Mouse (Mus musculus): ENCODE results near the gene Wwox. TPM values are rescaled to one million over a fixed set of nuclear protein-coding genes. Genes with fewer than 3 reads are reported as not detected.
A peak's percentile ranks its signal among the peaks of the same experiment; 100 is the strongest.

Wwox gene
- polyA plus RNA-seq, 1 experiment from 2014 or later: 11.6 TPM

DNA sequence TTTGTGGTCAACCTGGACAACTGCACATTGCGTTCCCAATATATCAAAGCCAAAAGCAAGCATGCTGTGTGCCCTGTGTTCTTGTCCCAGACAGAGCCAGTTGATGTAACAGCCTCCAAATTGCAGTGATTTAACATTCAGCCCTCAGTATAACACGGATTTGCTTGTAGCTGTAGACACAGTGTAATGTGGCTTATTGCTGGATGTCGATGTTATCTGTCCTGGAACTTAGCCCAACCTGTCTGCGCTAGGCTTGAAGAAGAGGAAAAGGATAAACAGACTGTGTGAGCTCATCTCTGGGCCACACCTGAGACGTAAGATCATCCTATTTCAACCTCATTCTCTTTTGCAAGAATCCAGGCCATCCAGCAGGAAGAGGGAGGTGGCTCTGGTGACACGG is 508.5 kb downstream of the Wwox start:
- Histone ChIP-seq H3K27me3 (replicated peaks; ENCODE audit: insufficient read depth, low read length) (no peaks in the 10 kb centered on the region), H3K27ac (ENCODE audit: low read length) (no peak overlapping the region), H3K9ac (replicated peaks; ENCODE audit: low read depth) (no peak overlapping the region), H3K4me2 (replicated peaks; ENCODE audit: low read depth, low read length) (no peak overlapping the region), H3K9me3 (ENCODE audit: low read length) (no peaks in the 10 kb centered on the region), H3K4me1 (ENCODE audit: insufficient read depth, low read depth, low read length) (no peaks in the 10 kb centered on the region), H3K4me3 (ENCODE audit: low read depth, low read length) (no peak overlapping the region), H3K36me3 (ENCODE audit: insufficient read depth, low read length) (no peaks in the 10 kb centered on the region)
- 64% methylated on average over 6 of the region's 6 CpGs for WGBS
- DNase-seq (ENCODE audit: low spot score) (no peak), ATAC-seq (no peak)
- TF ChIP-seq CTCF (IDR thresholded peaks at IDR 0.05) (no peak), EP300 (IDR thresholded peaks at IDR 0.05) (no peak)

DNA sequence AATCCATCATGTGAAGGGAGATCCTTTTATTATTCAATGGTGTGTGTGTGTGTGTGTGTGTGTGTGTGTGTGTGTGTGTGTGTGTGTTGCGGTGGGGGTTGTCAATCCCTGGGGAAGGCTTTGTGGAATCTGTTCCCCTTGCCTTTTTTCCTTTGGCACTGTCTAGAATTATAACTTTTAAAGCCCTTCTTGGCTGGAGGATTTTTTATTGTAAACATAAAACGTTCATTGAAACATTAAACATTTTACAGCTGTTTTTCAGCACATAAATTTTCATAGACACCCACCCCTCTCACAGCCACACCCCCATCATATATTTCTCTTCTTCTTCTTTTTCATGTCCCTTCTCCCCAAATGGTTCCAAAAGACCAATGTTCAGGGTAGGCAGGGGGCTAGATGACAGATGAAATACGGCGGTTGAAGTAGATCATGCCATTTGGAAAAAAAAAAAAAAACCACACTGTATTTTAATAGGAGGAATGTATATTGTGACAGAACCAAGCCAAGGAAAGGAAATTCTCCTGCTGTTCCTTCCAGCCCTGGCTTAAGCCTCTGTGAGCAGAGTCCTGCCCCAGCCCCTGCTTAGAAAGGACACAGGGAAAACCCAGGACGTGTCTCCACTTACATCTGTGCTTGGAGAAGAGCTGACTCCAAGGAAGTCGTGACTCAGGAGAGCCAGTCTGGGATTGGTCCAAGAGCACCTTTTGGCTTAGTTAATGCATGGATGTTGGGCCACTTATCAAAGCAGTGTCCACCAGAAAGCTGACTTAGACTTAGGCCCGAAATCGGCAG is 517.1 kb downstream of the Wwox start:
- Histone ChIP-seq H3K4me3 (ENCODE audit: low read depth, low read length) (no peak overlapping the region), H3K27ac (ENCODE audit: low read length) (no peak overlapping the region), H3K4me1 (ENCODE audit: insufficient read depth, low read depth, low read length) (no peaks in the 10 kb centered on the region), H3K36me3 (ENCODE audit: insufficient read depth, low read length) (no peaks in the 10 kb centered on the region), H3K9me3 (ENCODE audit: low read length) (no peaks in the 10 kb centered on the region), H3K27me3 (replicated peaks; ENCODE audit: insufficient read depth, low read length) (no peaks in the 10 kb centered on the region), H3K9ac (replicated peaks; ENCODE audit: low read depth) (no peak overlapping the region), H3K4me2 (replicated peaks; ENCODE audit: low read depth, low read length) (no peak overlapping the region)
- WGBS: 48% methylated on average over 8 of the region's 8 CpGs
- TF ChIP-seq CTCF (IDR thresholded peaks at IDR 0.05) (no peak), EP300 (IDR thresholded peaks at IDR 0.05) (no peak)
- ATAC-seq (no peak; the same call in 1 of the 2 replicates), DNase-seq (ENCODE audit: low spot score) (peak; percentile 45)

DNA sequence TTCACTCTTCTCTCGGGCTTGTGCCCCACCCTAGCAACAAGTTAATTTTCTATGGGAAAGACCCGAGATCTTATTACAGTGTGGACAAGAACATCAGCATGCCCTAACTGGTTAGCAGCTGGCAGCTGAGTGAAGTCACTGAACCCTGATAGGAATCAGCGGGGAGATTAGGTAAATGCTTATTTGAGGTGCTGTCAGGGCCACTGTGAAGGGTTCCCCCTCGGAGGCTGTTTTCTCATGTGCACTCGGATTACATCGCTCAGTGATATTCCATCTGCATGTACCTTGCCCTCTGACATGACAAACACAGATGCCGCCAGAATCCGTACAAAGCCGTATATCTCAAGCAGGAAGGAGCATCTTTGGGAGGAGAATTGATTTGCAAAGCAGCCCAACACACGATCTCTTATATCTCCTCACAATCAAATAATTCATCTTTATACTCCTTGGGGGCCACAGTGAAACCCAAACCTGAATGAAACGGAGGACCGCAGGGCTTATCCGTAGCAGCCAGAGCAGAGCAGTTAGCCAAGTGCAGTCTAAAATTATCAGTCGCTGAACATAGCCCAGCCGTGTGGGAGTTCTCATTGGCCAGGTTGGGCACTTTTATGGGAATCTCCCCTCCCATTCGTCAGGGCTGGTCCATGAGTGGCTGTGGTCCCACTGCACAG is 519.1 kb downstream of the Wwox start:
- 70% methylated on average over 16 of the region's 16 CpGs for WGBS
- TF ChIP-seq EP300 (IDR thresholded peaks at IDR 0.05) (no peak), CTCF (IDR thresholded peaks at IDR 0.05) (no peak)

DNA sequence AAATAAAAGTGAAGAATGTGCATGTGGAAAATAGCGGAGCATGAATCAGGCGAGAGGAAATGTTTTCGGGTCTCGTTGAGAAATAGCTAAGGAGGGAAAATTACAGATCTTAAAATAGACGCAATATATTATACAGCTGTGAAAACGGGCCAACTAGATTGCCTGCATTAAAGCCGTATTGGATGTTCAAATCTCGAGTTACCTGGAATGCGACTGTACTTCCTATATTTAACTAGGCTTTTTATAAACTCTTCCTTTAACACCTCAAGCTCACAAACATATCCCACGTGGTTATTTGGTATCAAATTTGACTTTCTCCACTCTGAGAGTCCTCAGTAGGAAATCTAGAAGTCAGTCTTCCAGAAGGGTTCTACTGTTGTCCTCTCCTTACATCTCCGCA is 520.0 kb downstream of the Wwox start:
- Histone ChIP-seq H3K9ac (replicated peaks; ENCODE audit: low read depth) (no peak overlapping the region), H3K36me3 (ENCODE audit: insufficient read depth, low read length) (no peaks in the 10 kb centered on the region), H3K27ac (ENCODE audit: low read length) (no peak overlapping the region), H3K9me3 (ENCODE audit: low read length) (no peaks in the 10 kb centered on the region), H3K27me3 (replicated peaks; ENCODE audit: insufficient read depth, low read length) (no peaks in the 10 kb centered on the region), H3K4me1 (ENCODE audit: insufficient read depth, low read depth, low read length) (no peaks in the 10 kb centered on the region), H3K4me3 (ENCODE audit: low read depth, low read length) (no peak overlapping the region), H3K4me2 (replicated peaks; ENCODE audit: low read depth, low read length) (no peak overlapping the region)
- DNase-seq (ENCODE audit: low spot score) (no peak), ATAC-seq (no peak)
- 55% methylated on average over 11 of the region's 11 CpGs for WGBS
- TF ChIP-seq CTCF (IDR thresholded peaks at IDR 0.05) (no peak), EP300 (IDR thresholded peaks at IDR 0.05) (no peak)

More for the DNA sequence above, 519.1 kb downstream of the Wwox start:
- no peak for DNase-seq (ENCODE audit: low spot score)
- no peak for ATAC-seq
- H3K4me3 ChIP-seq (ENCODE audit: low read depth, low read length): no peak overlapping the region
- H3K9me3 ChIP-seq (ENCODE audit: low read length): no peaks in the 10 kb centered on the region
- H3K27ac ChIP-seq (ENCODE audit: low read length): no peak overlapping the region
- H3K9ac ChIP-seq (replicated peaks; ENCODE audit: low read depth): no peak overlapping the region
- H3K27me3 ChIP-seq (replicated peaks; ENCODE audit: insufficient read depth, low read length): no peaks in the 10 kb centered on the region
- no peaks in the 10 kb centered on the region for H3K4me1 ChIP-seq (ENCODE audit: insufficient read depth, low read depth, low read length)
- no peaks in the 10 kb centered on the region for H3K36me3 ChIP-seq (ENCODE audit: insufficient read depth, low read length)
- H3K4me2 ChIP-seq (replicated peaks; ENCODE audit: low read depth, low read length): no peak overlapping the region

DNA sequence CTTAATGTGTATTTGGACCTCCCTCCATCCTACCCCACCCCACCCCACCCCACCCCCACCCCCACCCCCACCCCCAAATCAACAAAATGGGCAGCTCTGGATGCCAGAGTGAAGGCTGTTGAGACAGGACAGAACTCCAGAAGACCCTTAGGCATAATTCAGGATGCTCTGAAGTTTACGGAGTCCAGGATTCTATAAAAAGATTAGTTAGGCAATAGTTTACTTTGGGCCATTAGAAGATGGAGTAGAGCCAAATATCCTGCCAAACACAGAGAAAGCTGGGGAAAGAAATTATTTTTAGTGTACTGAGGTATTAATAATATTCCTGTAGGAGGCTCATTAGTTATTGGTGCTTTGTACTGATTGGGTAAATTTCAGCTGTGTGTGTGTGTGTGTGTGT is 523.0 kb downstream of the Wwox start:
- TF ChIP-seq EP300 (IDR thresholded peaks at IDR 0.05): 0 out of 2 replicates have a peak, but pooled peaks have one; percentile 14
- no peak for TF ChIP-seq CTCF (IDR thresholded peaks at IDR 0.05)
- no peak overlapping the region for H3K27ac ChIP-seq (ENCODE audit: low read length)
- no peaks in the 10 kb centered on the region for H3K9me3 ChIP-seq (ENCODE audit: low read length)
- H3K9ac ChIP-seq (replicated peaks; ENCODE audit: low read depth): no peak overlapping the region
- no peaks in the 10 kb centered on the region for H3K27me3 ChIP-seq (replicated peaks; ENCODE audit: insufficient read depth, low read length)
- peak; percentile 43; the same call in 1 of the 2 replicates for ATAC-seq
- no peak overlapping the region for H3K4me3 ChIP-seq (ENCODE audit: low read depth, low read length)
- DNase-seq (ENCODE audit: low spot score): peak; percentile 88
- H3K4me2 ChIP-seq (replicated peaks; ENCODE audit: low read depth, low read length): no peak overlapping the region
- no peaks in the 10 kb centered on the region for H3K4me1 ChIP-seq (ENCODE audit: insufficient read depth, low read depth, low read length)
- 5% methylated on average over 1 of the region's 1 CpGs for WGBS
- no peaks in the 10 kb centered on the region for H3K36me3 ChIP-seq (ENCODE audit: insufficient read depth, low read length)

DNA sequence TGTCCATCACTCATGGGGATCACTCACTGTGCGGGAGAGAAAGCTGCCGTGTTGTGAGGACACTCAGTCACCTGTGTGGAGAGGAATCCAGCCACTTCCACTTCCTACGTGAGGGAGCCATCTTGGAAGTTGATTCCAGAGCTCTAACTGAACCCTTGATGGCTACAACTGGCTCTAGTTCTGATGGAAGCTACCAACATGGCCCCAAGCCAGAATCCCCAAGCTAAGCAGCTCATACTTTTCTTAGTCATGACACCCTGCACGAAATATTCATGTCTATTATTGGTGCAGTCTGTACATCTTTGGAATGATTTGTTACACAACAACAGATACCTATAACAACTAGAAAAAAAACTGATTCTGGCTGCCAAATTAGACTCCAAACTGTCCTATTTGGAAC is 523.8 kb downstream of the Wwox start:
- ATAC-seq (no peak), DNase-seq (ENCODE audit: low spot score) (no peak)
- Histone ChIP-seq H3K4me3 (ENCODE audit: low read depth, low read length) (no peak overlapping the region), H3K9ac (replicated peaks; ENCODE audit: low read depth) (no peak overlapping the region), H3K27ac (ENCODE audit: low read length) (no peak overlapping the region), H3K4me1 (ENCODE audit: insufficient read depth, low read depth, low read length) (no peaks in the 10 kb centered on the region), H3K36me3 (ENCODE audit: insufficient read depth, low read length) (no peaks in the 10 kb centered on the region), H3K27me3 (replicated peaks; ENCODE audit: insufficient read depth, low read length) (no peaks in the 10 kb centered on the region), H3K9me3 (ENCODE audit: low read length) (no peaks in the 10 kb centered on the region), H3K4me2 (replicated peaks; ENCODE audit: low read depth, low read length) (no peak overlapping the region)
- TF ChIP-seq EP300 (IDR thresholded peaks at IDR 0.05): no peak
- TF ChIP-seq CTCF (IDR thresholded peaks at IDR 0.05): no peak
- WGBS: 79% methylated on average over 4 of the region's 4 CpGs

All from lung, postnatal 0 days (tissue).